Mouse (Mus musculus): ENCODE measurements around the gene Mta2. TPM values are rescaled to one million over a fixed set of nuclear protein-coding genes. Genes with fewer than 3 reads are reported as not detected.
A peak's percentile ranks its signal among the peaks of the same experiment; 100 is the strongest.
"Not testable (repeated sequence)": the region's sequence is repeated elsewhere in the genome, so short reads cannot be mapped to it uniquely, and the experiment has no call there.

The Mta2 gene
- polyA plus RNA-seq (2014; fragmentation: Nextera tagmentation; extraction: Ambion mirVana) = 45.3 and 67.2 TPM in 2 replicates

DNA sequence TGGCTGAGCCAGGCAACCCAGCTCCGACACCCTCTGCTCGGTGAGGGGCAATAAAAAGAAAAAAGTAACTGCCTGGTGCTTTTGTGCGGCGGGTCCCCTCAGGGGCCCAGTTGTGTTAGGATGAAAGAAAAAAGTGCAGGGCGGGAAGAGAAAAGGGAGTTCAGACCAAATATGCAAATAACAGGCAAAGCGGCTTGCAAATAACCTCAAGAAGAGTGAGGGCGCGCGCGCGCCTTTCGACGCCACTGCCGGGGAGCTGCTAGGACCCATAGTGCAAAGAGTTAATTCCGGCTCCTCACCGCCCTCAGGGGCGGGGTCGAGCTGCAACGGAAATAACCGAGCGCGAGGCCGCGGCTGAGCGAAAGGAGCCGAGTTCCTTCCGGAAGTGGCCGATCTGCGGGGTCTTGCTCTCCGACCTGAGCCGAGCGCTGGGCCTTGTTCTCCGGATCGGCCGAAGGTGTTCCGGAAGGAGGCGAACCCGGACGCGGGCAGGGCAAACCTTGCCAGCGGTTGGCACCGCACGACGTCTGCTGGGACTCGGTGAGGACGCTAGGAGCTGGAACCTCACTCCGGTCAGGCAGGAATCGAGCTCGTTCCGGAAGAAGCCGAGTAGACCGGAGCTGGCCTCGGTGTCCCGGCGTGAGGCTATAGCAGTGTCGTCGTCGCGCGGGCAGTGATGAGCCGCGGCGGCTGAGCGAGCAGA, at the start of gene Mta2:
Mta2 (plus strand) TSS at position 361 of the 703 bp plus-strand sequence.
- H3K4me1 ChIP-seq (ENCODE audit: control insufficient read depth, insufficient read depth, low read length) = peaks cover 23% of the 10 kb centered on the region
- peaks cover 48% of the 10 kb centered on the region for H3K36me3 ChIP-seq (ENCODE audit: control insufficient read depth, insufficient read depth, low read length)
- H3K9ac ChIP-seq (ENCODE audit: low read depth, low read length) = peak within 1 kb of the TSS; percentile 99
- WGBS = under 1% methylated on average over 64 of the region's 64 CpGs
- H3K27ac ChIP-seq (ENCODE audit: low read depth, low read length) = peak within 1 kb of the TSS; percentile 99
- H3K9me3 ChIP-seq (ENCODE audit: control insufficient read depth, low read length) = no peaks in the 10 kb centered on the region
- H3K4me2 ChIP-seq (replicated peaks; ENCODE audit: low read depth, low read length) = peak within 1 kb of the TSS; percentile 60
- ATAC-seq (ENCODE audit: low FRiP score, low TSS enrichment) = peak; percentile 95
- H3K27me3 ChIP-seq (ENCODE audit: control insufficient read depth, insufficient read depth, low read length) = no peaks in the 10 kb centered on the region
- peak within 1 kb of the TSS; percentile 97 for H3K4me3 ChIP-seq (ENCODE audit: low read length)

DNA sequence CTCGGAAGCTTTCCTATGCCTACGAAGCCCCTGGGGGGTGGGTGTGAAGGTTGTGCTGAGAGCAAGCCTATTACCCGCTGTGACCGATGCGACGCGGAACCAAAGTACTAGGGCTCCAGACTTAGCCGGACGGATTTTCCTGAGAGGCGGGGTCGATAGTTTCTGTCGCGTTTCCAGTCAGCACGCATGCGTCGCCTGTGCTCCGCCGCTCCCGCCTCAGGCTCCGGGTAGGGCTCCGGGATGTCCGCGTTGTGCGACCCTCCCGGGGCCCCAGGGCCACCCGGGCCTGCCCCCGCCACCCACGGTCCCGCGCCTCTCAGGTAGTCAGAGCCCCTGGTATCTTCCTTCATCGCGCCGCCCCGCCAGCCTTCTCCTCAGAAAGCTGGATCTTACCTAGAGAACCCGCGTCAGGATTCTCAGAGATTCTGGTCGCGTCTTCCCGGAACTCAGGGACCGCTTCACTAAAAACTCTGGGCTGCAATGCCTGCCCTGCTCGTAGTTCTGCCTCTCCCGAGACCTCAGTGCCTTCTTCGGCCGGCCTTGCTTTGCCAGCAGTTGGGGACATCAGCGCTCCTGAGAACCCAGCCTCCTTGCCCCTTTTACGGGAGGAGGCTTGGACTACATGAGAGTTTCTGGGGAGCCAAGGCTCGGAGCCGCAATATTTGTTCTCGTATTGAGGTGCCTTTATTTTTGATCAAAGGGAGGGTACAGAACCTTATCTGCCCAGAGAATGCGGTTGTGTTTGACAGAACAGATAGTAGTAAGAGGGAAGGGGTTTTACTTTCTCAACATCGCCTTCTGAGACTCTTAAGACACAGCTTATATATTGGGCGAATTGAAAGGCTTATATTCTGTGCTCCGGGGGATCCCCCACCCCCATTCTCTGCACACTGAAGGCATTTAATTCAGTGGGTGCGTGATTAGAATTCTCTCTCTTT, 48.6 kb upstream of the Mta2 start, which contains the start of gene Ints5:
Ints5 (plus strand) TSS at position 177 of the 938 bp plus-strand sequence.
- peak within 1 kb of the TSS; percentile 79 for H3K4me2 ChIP-seq (replicated peaks; ENCODE audit: low read depth, low read length)
- H3K9ac ChIP-seq (ENCODE audit: low read depth, low read length) = peak within 1 kb of the TSS; percentile 93
- H3K4me3 ChIP-seq (ENCODE audit: low read length) = peak within 1 kb of the TSS; percentile 96
- no peaks in the 10 kb centered on the region for H3K9me3 ChIP-seq (ENCODE audit: control insufficient read depth, low read length)
- H3K4me1 ChIP-seq (ENCODE audit: control insufficient read depth, insufficient read depth, low read length) = peaks cover 12% of the 10 kb centered on the region
- ATAC-seq (ENCODE audit: low FRiP score, low TSS enrichment) = peak; percentile 50; the same call in 1 of the 2 replicates
- no peaks in the 10 kb centered on the region for H3K27me3 ChIP-seq (ENCODE audit: control insufficient read depth, insufficient read depth, low read length)
- WGBS = 3% methylated on average over 54 of the region's 54 CpGs
- peaks cover 35% of the 10 kb centered on the region for H3K36me3 ChIP-seq (ENCODE audit: control insufficient read depth, insufficient read depth, low read length)
- H3K27ac ChIP-seq (ENCODE audit: low read depth, low read length) = peak within 1 kb of the TSS; percentile 89

DNA sequence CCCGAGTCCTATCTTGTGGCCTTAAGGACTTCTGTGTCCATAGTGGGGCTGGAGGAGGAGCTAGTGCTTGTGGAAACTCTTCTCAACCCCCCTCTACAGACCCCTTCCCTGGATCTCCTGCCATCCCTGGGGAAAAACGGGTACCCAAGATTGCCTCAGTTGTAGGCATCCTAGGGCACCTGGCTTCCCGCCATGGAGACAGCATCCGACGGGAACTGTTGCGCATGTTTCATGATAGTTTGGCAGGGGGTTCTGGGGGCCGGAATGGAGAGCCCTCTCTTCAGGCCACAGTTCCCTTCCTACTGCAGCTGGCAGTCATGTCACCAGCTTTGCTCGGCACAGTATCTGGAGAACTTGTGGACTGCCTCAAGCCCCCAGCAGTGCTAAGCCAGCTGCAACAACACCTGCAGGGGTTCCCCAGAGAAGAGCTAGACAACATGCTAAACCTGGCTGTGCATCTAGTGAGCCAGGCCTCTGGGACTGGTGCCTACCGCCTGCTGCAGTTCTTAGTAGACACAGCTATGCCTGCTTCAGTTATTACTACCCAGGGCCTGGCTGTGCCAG, 46.2 kb upstream of the Mta2 start:
- 90% methylated on average over 9 of the region's 9 CpGs for WGBS
- no peaks in the 10 kb centered on the region for H3K27me3 ChIP-seq (ENCODE audit: control insufficient read depth, insufficient read depth, low read length)
- H3K9me3 ChIP-seq (ENCODE audit: control insufficient read depth, low read length) = no peaks in the 10 kb centered on the region
- no peak for ATAC-seq (ENCODE audit: low FRiP score, low TSS enrichment)
- H3K27ac ChIP-seq (ENCODE audit: low read depth, low read length) = no peak overlapping the region
- H3K4me1 ChIP-seq (ENCODE audit: control insufficient read depth, insufficient read depth, low read length) = peaks cover 18% of the 10 kb centered on the region
- no peak overlapping the region for H3K4me2 ChIP-seq (replicated peaks; ENCODE audit: low read depth, low read length)
- no peak overlapping the region for H3K9ac ChIP-seq (ENCODE audit: low read depth, low read length)
- no peak overlapping the region for H3K4me3 ChIP-seq (ENCODE audit: low read length)
- peaks cover 32% of the 10 kb centered on the region for H3K36me3 ChIP-seq (ENCODE audit: control insufficient read depth, insufficient read depth, low read length)

DNA sequence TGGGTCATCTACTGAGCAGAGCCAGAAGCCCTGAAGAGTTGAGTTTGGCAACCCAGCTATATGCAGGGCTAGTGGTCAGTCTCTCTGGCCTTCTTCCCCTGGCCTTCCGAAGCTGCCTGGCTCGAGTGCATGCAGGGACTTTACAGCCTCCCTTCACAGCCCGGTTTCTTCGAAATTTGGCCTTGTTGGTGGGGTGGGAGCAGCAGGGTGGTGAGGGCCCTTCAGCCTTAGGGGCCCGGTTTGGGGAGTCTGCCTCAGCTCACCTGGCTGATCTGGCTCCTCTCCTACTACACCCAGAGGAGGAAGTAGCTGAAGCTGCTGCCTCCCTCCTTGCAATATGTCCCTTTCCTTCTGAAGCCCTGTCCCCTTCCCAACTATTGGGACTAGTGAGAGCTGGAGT, 45.4 kb upstream of the Mta2 start:
- not testable (repeated sequence) for H3K27ac ChIP-seq (ENCODE audit: low read depth, low read length); H3K9me3 ChIP-seq (ENCODE audit: control insufficient read depth, low read length); H3K9ac ChIP-seq (ENCODE audit: low read depth, low read length); ATAC-seq (ENCODE audit: low FRiP score, low TSS enrichment); H3K4me2 ChIP-seq (replicated peaks; ENCODE audit: low read depth, low read length); H3K4me3 ChIP-seq (ENCODE audit: low read length); H3K27me3 ChIP-seq (ENCODE audit: control insufficient read depth, insufficient read depth, low read length)
- Histone ChIP-seq H3K36me3 (ENCODE audit: control insufficient read depth, insufficient read depth, low read length) (peaks cover 24% of the 10 kb centered on the region), H3K4me1 (ENCODE audit: control insufficient read depth, insufficient read depth, low read length) (peaks cover 18% of the 10 kb centered on the region)
- 80% methylated on average over 5 of the region's 5 CpGs for WGBS

DNA sequence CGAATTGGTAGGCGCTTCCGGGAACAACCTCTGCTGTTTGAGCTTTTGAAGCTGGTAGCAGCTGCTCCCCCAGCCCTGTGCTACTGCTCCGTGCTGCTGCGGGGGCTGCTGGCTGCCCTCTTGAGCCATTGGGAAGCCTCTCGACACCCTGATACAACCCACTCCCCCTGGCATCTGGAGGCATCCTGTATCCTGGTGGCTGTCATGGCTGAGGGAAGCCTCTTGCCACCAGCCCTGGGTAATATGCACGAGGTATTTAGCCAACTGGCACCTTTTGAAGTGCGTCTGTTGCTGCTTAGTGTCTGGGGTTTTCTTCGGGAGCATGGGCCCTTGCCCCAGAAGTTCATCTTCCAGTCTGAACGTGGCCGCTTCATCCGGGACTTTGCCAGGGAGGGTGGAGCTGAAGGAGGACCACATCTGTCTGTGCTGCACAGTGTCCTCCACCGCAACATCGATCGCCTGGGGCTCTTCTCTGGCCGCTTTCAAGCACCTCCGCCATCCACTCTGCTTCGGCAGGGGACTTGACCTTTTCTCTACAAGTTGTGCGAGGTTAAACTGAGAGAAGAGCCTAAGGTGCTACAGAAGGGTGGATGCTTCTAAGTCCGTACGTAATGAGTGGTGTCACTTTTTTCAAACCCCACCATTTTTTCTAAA, 44.3 kb upstream of the Mta2 start:
- H3K36me3 ChIP-seq (ENCODE audit: control insufficient read depth, insufficient read depth, low read length) = peaks cover 30% of the 10 kb centered on the region
- WGBS = 25% methylated on average over 21 of the region's 21 CpGs
- ATAC-seq (ENCODE audit: low FRiP score, low TSS enrichment) = peak; percentile 43

DNA sequence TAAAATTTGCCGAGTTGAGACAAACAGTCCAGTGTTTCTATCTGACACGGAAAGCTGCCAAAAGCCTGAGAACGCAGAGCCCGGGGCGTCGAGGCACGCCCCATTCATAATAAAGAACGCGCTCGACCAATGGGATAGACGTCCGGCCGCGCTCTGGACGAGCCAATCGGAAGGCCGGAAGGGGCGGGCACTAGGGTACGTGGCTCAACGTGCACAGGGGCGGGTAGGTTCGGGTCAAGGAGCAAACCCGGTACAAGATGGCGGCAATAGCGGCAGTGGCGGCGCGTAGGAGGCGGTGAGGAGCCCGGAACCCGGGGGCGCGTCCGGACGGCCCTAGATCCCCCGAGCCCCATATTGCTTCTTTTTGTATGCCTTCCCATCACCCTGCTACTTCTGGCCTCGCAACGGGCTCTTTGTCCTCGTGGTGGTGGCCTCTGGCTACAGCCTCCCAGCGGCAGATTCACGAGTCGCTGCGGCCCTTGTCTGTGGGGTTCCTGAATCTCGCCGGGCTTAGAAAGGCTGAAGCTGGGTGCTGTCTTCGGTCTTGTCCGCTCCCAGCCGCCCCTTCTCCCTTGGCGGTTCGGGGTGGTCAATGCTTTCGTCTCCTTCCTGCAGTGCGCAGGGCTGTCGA, 43.7 kb upstream of the Mta2 start, which contains the start of gene Ganab:
Ganab (plus strand) TSS at position 207 of the 631 bp plus-strand sequence.
- Histone ChIP-seq H3K4me2 (replicated peaks; ENCODE audit: low read depth, low read length) (peak within 1 kb of the TSS; percentile 81), H3K4me1 (ENCODE audit: control insufficient read depth, insufficient read depth, low read length) (peaks cover 18% of the 10 kb centered on the region), H3K27ac (ENCODE audit: low read depth, low read length) (peak within 1 kb of the TSS; percentile 82), H3K9me3 (ENCODE audit: control insufficient read depth, low read length) (no peaks in the 10 kb centered on the region), H3K9ac (ENCODE audit: low read depth, low read length) (peak within 1 kb of the TSS; percentile 91), H3K27me3 (ENCODE audit: control insufficient read depth, insufficient read depth, low read length) (no peaks in the 10 kb centered on the region), H3K4me3 (ENCODE audit: low read length) (peak within 1 kb of the TSS; percentile 75), H3K36me3 (ENCODE audit: control insufficient read depth, insufficient read depth, low read length) (peaks cover 35% of the 10 kb centered on the region)
- ATAC-seq (ENCODE audit: low FRiP score, low TSS enrichment) = peak; percentile 98
- WGBS = under 1% methylated on average over 51 of the region's 53 CpGs

More for the DNA sequence above, 44.3 kb upstream of the Mta2 start:
- Histone ChIP-seq H3K4me3 (ENCODE audit: low read length) (peak overlapping the region; percentile 75), H3K27ac (ENCODE audit: low read depth, low read length) (peak overlapping the region; percentile 74), H3K9ac (ENCODE audit: low read depth, low read length) (peak overlapping the region; percentile 91), H3K4me2 (replicated peaks; ENCODE audit: low read depth, low read length) (peak overlapping the region; percentile 46), H3K4me1 (ENCODE audit: control insufficient read depth, insufficient read depth, low read length) (peaks cover 18% of the 10 kb centered on the region)
- H3K9me3 ChIP-seq (ENCODE audit: control insufficient read depth, low read length); H3K27me3 ChIP-seq (ENCODE audit: control insufficient read depth, insufficient read depth, low read length): not testable (repeated sequence)

DNA sequence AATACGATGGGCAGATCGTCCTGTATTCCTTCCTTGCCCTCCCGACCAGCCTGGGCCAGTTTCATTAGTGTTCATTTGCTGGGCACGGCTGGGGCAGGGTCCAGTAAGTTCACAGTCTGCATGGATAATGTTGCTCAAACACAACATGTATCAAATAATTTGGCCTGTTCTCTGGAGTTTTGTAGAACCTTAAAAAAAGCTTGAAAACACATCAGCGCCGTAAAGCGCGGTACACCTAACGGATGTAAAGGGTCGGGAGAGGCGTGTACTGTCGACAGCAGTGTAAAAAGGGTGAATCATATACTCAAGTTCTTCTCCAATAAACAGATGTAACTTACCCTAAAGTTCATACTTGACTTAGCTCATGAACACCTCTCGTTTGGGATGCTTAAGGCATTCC, 43.1 kb upstream of the Mta2 start:
- peak overlapping the region; percentile 75 for H3K4me3 ChIP-seq (ENCODE audit: low read length)
- H3K9ac ChIP-seq (ENCODE audit: low read depth, low read length) = peak overlapping the region; percentile 91
- H3K36me3 ChIP-seq (ENCODE audit: control insufficient read depth, insufficient read depth, low read length) = peaks cover 41% of the 10 kb centered on the region
- peak overlapping the region; percentile 82 for H3K27ac ChIP-seq (ENCODE audit: low read depth, low read length)
- 8% methylated on average over 13 of the region's 13 CpGs for WGBS
- H3K4me2 ChIP-seq (replicated peaks; ENCODE audit: low read depth, low read length) = peak overlapping the region; percentile 81
- ATAC-seq (ENCODE audit: low FRiP score, low TSS enrichment) = no peak
- peaks cover 18% of the 10 kb centered on the region for H3K4me1 ChIP-seq (ENCODE audit: control insufficient read depth, insufficient read depth, low read length)
- no peaks in the 10 kb centered on the region for H3K9me3 ChIP-seq (ENCODE audit: control insufficient read depth, low read length)
- H3K27me3 ChIP-seq (ENCODE audit: control insufficient read depth, insufficient read depth, low read length) = no peaks in the 10 kb centered on the region

DNA sequence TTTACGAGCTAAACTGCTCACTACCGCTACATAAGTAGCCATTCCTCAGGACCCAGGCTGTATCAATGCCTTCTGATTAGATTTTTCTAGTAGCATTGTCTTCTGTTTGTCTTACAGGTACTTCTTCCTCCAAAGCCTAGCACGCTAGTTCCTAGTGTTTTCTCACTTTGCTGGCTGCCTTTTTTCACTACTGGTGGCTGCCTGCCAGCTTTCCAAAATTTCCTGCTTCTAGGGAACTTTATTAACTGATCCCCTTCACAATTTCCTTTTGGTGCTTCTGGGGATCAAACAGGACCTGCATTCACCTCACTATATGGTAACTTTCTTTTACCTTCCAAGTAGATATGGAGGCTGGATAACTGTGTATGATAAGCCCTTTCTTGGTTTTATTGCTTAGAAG, 42.6 kb upstream of the Mta2 start:
- Histone ChIP-seq H3K27ac (ENCODE audit: low read depth, low read length) (no peak overlapping the region), H3K4me1 (ENCODE audit: control insufficient read depth, insufficient read depth, low read length) (peaks cover 15% of the 10 kb centered on the region), H3K9ac (ENCODE audit: low read depth, low read length) (peak overlapping the region; percentile 91), H3K27me3 (ENCODE audit: control insufficient read depth, insufficient read depth, low read length) (no peaks in the 10 kb centered on the region), H3K4me3 (ENCODE audit: low read length) (peak overlapping the region; percentile 75), H3K36me3 (ENCODE audit: control insufficient read depth, insufficient read depth, low read length) (peaks cover 45% of the 10 kb centered on the region), H3K9me3 (ENCODE audit: control insufficient read depth, low read length) (no peaks in the 10 kb centered on the region), H3K4me2 (replicated peaks; ENCODE audit: low read depth, low read length) (peak overlapping the region; percentile 81)
- 37% methylated on average over 3 of the region's 3 CpGs for WGBS
- no peak for ATAC-seq (ENCODE audit: low FRiP score, low TSS enrichment)

Measured in kidney, embryonic 14.5 days (tissue).